Mouse (Mus musculus) heart, adult 2 months (tissue): Measurements from ENCODE around the gene 4930402H24Rik.

Source experiments
- CTCF ChIP-seq: fragments of 200-600 bp; IDR thresholded peaks from 2 replicates; pipeline ENCODE4 v1.8.1; 2022; ENCODE audit warnings: antibody characterized with exemption, mild to moderate bottlenecking, moderate library complexity
- EP300 ChIP-seq: fragments of 200-500 bp; IDR thresholded peaks from 2 replicates; pipeline ENCODE4 v1.6.1; 2011; ENCODE audit warnings: low read depth, low read length, control low read depth; ENCODE audit not compliant: insufficient read depth
- POLR2A ChIP-seq: fragments of 200-500 bp; IDR thresholded peaks from 2 replicates; pipeline ENCODE4 v1.6.1; 2011; ENCODE audit warnings: mild to moderate bottlenecking, low read depth, low read length, control low read depth; ENCODE audit not compliant: insufficient read depth

DNA sequence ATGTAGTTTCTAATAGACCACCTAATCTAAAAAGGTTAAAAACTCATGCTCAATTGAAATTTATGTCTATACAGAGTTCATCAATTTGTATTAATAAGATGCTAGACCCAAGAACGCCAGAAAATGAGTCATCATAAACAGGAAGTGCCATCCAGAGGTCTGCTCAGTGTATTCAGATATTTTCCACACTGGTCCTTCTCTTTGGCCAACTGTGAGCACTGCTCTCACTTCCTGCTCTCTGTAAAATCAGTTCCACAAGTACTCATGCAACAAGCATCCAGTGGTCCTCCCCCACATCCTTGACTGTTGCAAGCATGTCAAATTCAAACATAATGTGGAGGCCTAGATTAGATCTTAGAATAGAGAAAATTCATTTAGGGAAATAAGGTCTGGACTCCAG is 73.6 kb downstream of the 4930402H24Rik start:
- TF ChIP-seq CTCF (no peak), POLR2A (no peak), EP300 (no peak)
